Mouse (Mus musculus) thymus, adult 2 months (tissue): ENCODE data around the gene Rimbp2.

Source experiments
- CTCF ChIP-seq: fragments of 200-500 bp; IDR thresholded peaks from 2 replicates; pipeline ENCODE4 v1.5.1; 2012; ENCODE audit warnings: mild to moderate bottlenecking, control low read depth, low read length, moderate library complexity, borderline replicate concordance; ENCODE audit not compliant: control insufficient read depth, poor library complexity, insufficient read depth; ENCODE audit errors: extremely low read depth
- POLR2A ChIP-seq: fragments of 200-500 bp; IDR thresholded peaks from 2 replicates; pipeline ENCODE4 v1.6.1; 2012; ENCODE audit warnings: mild to moderate bottlenecking, low read length, control low read depth, moderate library complexity; ENCODE audit not compliant: control insufficient read depth, poor library complexity, insufficient read depth; ENCODE audit errors: extremely low read depth

DNA sequence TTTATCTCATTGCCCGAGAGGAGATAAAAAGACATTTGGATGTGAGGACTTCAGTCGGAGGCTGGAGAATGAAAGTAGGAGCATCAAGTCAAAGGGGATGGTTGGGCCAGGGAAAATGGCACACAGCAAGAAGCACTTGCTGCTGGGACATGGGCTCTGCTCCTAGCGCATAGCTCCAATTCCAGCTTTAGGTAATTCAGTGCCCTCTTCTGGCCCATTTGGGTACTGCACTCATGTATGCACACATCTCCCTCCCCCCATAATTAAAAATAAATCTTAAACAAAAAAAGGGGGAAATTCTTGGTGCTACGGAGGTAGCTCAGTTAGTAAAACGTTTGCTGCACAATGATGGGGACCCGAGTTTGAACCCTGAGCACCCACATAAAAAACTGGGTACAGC lies 241.4 kb downstream of the Rimbp2 start:
- TF ChIP-seq POLR2A (no peak), CTCF (no peak)
